Mouse (Mus musculus) liver, adult 2 months (tissue): ENCODE measurements around the gene Ctdnep1.

Source experiments
- CTCF ChIP-seq: fragments of 200-500 bp; IDR thresholded peaks from 2 replicates; pipeline ENCODE4 v1.5.1; 2011; ENCODE audit warnings: low read depth, low read length, control low read depth
- POLR2A ChIP-seq: fragments of 200-500 bp; IDR thresholded peaks from 2 replicates; pipeline ENCODE4 v1.6.1; 2011; ENCODE audit warnings: low read length, control low read depth; ENCODE audit not compliant: insufficient read depth; ENCODE audit errors: extremely low read depth

- no peak for TF ChIP-seq POLR2A
- no peak for TF ChIP-seq CTCF
These were observed 44.8 kb upstream of the Ctdnep1 start for GRCm38 (mm10) chr11:69936156-69936555.
